Mouse (Mus musculus) ES-E14 (cell line): Measurements from ENCODE around the gene Ddx43. TPM values are rescaled to one million over a fixed set of nuclear protein-coding genes. Genes with fewer than 3 reads are reported as not detected.

Experiments
- DNase-seq: peaks from one replicate; pipeline ENCODE4 v3.0.0-alpha.2; 2013; ENCODE audit warnings: low read depth, low spot score
- H3K27ac ChIP-seq: 2 replicates; pipeline ENCODE4 v1.5.1; 2012; ENCODE audit warnings: low read depth, mild to moderate bottlenecking, low read length, moderate library complexity, mixed read lengths; ENCODE audit not compliant: poor library complexity, insufficient read depth, severe bottlenecking
- H3K36me3 ChIP-seq: 2 replicates; pipeline ENCODE4 v1.6.1; 2012; ENCODE audit warnings: mild to moderate bottlenecking, low read length, moderate library complexity, mixed read lengths; ENCODE audit not compliant: control insufficient read depth, poor library complexity, insufficient read depth, severe bottlenecking
- H3K4me1 ChIP-seq, 2 experiments: fragments of 150-350 bp in 1 of 2; sonication (generic) in 1 of 2; 2 replicates each; pipeline ENCODE4 v1.6.1; 2012; ENCODE audit warnings: low read length in 2 of 2, mild to moderate bottlenecking in 1 of 2, mixed read lengths in 1 of 2; ENCODE audit not compliant: control insufficient read depth in 2 of 2, insufficient read depth in 2 of 2, poor library complexity in 1 of 2
- H3K4me3 ChIP-seq, 2 experiments: fragments of 150-350 bp in 1 of 2; sonication (generic) in 1 of 2; 2 replicates each; pipeline ENCODE4 v1.5.1; 2012; ENCODE audit warnings: low read length in 2 of 2, low read depth in 1 of 2, mild to moderate bottlenecking in 1 of 2, mixed read lengths in 1 of 2; ENCODE audit not compliant: insufficient read depth in 1 of 2, poor library complexity in 1 of 2, severe bottlenecking in 1 of 2
- H3K9ac ChIP-seq: 2 replicates; pipeline ENCODE4 v1.6.1; 2012; ENCODE audit warnings: low read depth, mild to moderate bottlenecking, low read length, mixed read lengths; ENCODE audit not compliant: poor library complexity, insufficient read depth, severe bottlenecking
- H3K9me3 ChIP-seq: fragments of 150-350 bp; sonication (generic); 2 replicates; pipeline ENCODE4 v1.6.1; 2012; ENCODE audit warnings: low read depth, mild to moderate bottlenecking, low read length; ENCODE audit not compliant: control insufficient read depth, insufficient read depth
- CHD2 ChIP-seq: IDR thresholded peaks from 2 replicates; pipeline ENCODE4 v1.6.1; 2014; ENCODE audit warnings: mild to moderate bottlenecking, low read depth, low read length, inconsistent platforms
- HCFC1 ChIP-seq: IDR thresholded peaks from 2 replicates; pipeline ENCODE4 v1.6.1; 2012; ENCODE audit warnings: low read length, inconsistent platforms, borderline replicate concordance; ENCODE audit not compliant: insufficient read depth
- MAFK ChIP-seq: IDR thresholded peaks from 2 replicates; pipeline ENCODE4 v1.6.1; 2014; ENCODE audit warnings: mild to moderate bottlenecking, low read depth, low read length, inconsistent platforms; ENCODE audit not compliant: insufficient read depth
- ZC3H11A ChIP-seq: IDR thresholded peaks from 2 replicates; pipeline ENCODE4 v1.6.1; 2012; ENCODE audit warnings: low read depth, mild to moderate bottlenecking, inconsistent platforms, low read length, borderline replicate concordance
- ZNF384 ChIP-seq: IDR thresholded peaks from 2 replicates; pipeline ENCODE4 v1.6.1; 2012; ENCODE audit warnings: low read depth, low read length, inconsistent platforms
- in situ Hi-C, 2 experiments: fragments of 600-800 bp; cut with MboI; formaldehyde crosslinking; loops; one replicate each; pipeline ENCODE4 v1.15.1; 2025; ENCODE audit warnings: low sequenced_read_pairs in 2 of 2, inconsistent platforms in 1 of 2; ENCODE audit not compliant: unreplicated experiment in 2 of 2
- total RNA-seq: library from RNA; depleted of rRNA; stranded (reverse); fragments of 300-350 nt; gene quantifications from 2 replicates; pipeline ENCODE4 v1.2.3, GENCODE M21; 2012

Gene Ddx43
- total RNA-seq, 1 experiment, result 5.0 TPM

DNA sequence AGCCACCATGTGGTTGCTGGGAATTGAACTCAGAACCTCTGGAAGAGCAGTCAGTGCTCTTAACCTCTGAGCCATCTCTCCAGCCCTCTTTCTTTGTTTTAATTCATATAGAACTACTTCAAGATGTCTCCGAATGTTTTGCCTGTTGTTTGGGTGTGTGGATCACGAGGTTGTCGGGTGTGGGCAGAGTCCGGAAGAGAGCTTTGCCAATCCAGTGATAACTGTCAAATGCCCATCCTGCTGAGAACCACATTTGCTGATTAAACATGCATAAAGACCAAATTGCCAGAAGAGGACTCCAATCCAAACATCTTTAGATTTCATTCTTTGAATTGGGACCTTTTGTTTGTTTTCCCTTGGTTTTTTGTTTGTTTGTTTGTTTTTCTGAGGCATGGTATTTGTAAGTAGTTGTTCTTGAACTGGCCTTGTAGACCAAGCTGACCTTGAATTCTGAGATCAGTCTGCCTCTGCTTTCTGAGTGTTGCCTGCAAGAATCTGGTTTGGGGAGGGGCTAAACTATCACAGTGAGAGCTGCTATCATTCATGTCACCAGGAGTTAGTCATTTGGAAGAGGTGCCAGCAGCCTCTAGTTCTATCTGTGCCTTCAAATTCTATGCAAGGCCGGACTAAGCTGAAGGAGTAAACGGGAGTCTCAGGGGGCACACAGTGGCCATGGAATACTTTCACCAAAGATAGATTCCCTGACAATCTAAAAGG is 43.9 kb upstream of the Ddx43 start:
- H3K36me3 ChIP-seq, result no peaks in the 10 kb centered on the region
- no peak overlapping the region for H3K27ac ChIP-seq
- in situ Hi-C loops, result no loop called here
- TF ChIP-seq CHD2, result no peak
- no peak for TF ChIP-seq MAFK
- TF ChIP-seq ZNF384, result no peak
- TF ChIP-seq HCFC1, result no peak
- TF ChIP-seq ZC3H11A, result no peak
- no peak overlapping the region for H3K9ac ChIP-seq
- no peak overlapping the region for H3K4me3 ChIP-seq
- no peaks in the 10 kb centered on the region; a peak in 1 of 4 replicates for H3K4me1 ChIP-seq
- DNase-seq, result no peak
- no peaks in the 10 kb centered on the region for H3K9me3 ChIP-seq

GRCm38 (mm10) chr9:78354665-78355578 is 40.7 kb upstream of the Ddx43 start:
- Histone ChIP-seq H3K27ac (no peak overlapping the region), H3K36me3 (no peaks in the 10 kb centered on the region), H3K9ac (no peak overlapping the region), H3K4me3 (no peak overlapping the region), H3K4me1 (peaks cover 0 to 10% of the 10 kb centered on the region in 2 experiments; a peak in 2 of 4 replicates), H3K9me3 (no peaks in the 10 kb centered on the region)
- in situ Hi-C loops, result loop anchor here in 1 of 2 experiments (5.0 kb wide), 1 partner anchor 37 kb away; no protein-coding TSS in a partner anchor
- no peak for DNase-seq
- TF ChIP-seq CHD2 (no peak), ZC3H11A (no peak), MAFK (no peak), HCFC1 (no peak), ZNF384 (no peak)

- in situ Hi-C loops, result loop anchor here in 1 of 2 experiments (5.0 kb wide), 1 partner anchor 37 kb away; no protein-coding TSS in a partner anchor
- H3K4me3 ChIP-seq, result no peak within 1 kb of the TSS
- no peaks in the 10 kb centered on the region for H3K36me3 ChIP-seq
- TF ChIP-seq ZNF384, result no peak
- no peak for TF ChIP-seq HCFC1
- TF ChIP-seq CHD2, result no peak
- TF ChIP-seq MAFK, result no peak
- TF ChIP-seq ZC3H11A, result no peak
- peaks cover under 1 to 11% of the 10 kb centered on the region in 2 experiments; a peak in 2 of 4 replicates for H3K4me1 ChIP-seq
- no peak within 1 kb of the TSS for H3K9ac ChIP-seq
- no peak within 1 kb of the TSS for H3K27ac ChIP-seq
- DNase-seq, result no peak
- no peaks in the 10 kb centered on the region for H3K9me3 ChIP-seq
Observed at GRCm38 (mm10) chr9:78355611-78356010, 40.0 kb upstream of the Ddx43 start, which contains the start of gene Gsta2. Gene Gsta2 (minus strand): TSS chr9:78355788.

- Histone ChIP-seq H3K4me3 (no peak overlapping the region), H3K27ac (no peak overlapping the region), H3K4me1 (peaks cover 7 to 16% of the 10 kb centered on the region in 2 experiments), H3K36me3 (no peaks in the 10 kb centered on the region), H3K9ac (no peak overlapping the region), H3K9me3 (no peaks in the 10 kb centered on the region)
- TF ChIP-seq ZC3H11A, result peak; percentile 69; the same call in 1 of the 2 replicates
- no peak for TF ChIP-seq MAFK
- no peak for TF ChIP-seq ZNF384
- no peak for TF ChIP-seq CHD2
- TF ChIP-seq HCFC1, result no peak
- DNase-seq, result peak; percentile 98
- in situ Hi-C loops, result loop anchor here in 1 of 2 experiments (5.0 kb wide), 1 partner anchor 34 kb away; no protein-coding TSS in a partner anchor
Observed at GRCm38 (mm10) chr9:78358053-78358452, 37.5 kb upstream of the Ddx43 start.
